Mouse (Mus musculus) liver, embryonic 12.5 days (tissue): ENCODE data around the gene Qars. TPM values are rescaled to one million over a fixed set of nuclear protein-coding genes. Genes with fewer than 3 reads are reported as not detected.

Experiments used
- ATAC-seq: fragments of 200-750 bp; cut with Nextera tagmentation; 2 replicates; pipeline ENCODE4 v1.8.0; 2017; ENCODE audit warnings: moderate number of reproducible peaks, mild to moderate bottlenecking, moderate library complexity
- H3K27ac ChIP-seq: fragments of 300-500 bp; sonication (generic); 2 replicates; pipeline ENCODE4 v1.5.1; 2016; ENCODE audit warnings: mild to moderate bottlenecking
- H3K27me3 ChIP-seq: fragments of 300-500 bp; sonication (generic); replicated peaks from 2 replicates; pipeline ENCODE4 v1.6.1; 2016; ENCODE audit warnings: mild to moderate bottlenecking, moderate library complexity
- H3K36me3 ChIP-seq: fragments of 300-500 bp; sonication (generic); 2 replicates; pipeline ENCODE4 v1.6.1; 2016; ENCODE audit warnings: mild to moderate bottlenecking, moderate library complexity
- H3K4me1 ChIP-seq: fragments of 300-500 bp; sonication (generic); 2 replicates; pipeline ENCODE4 v1.6.1; 2016
- H3K4me2 ChIP-seq: fragments of 300-500 bp; sonication (generic); 2 replicates; pipeline ENCODE4 v1.6.1; 2016; ENCODE audit warnings: mild to moderate bottlenecking, moderate library complexity
- H3K4me3 ChIP-seq: fragments of 300-500 bp; sonication (generic); 2 replicates; pipeline ENCODE4 v1.5.1; 2016; ENCODE audit warnings: mild to moderate bottlenecking, moderate library complexity
- H3K9ac ChIP-seq: fragments of 300-500 bp; sonication (generic); 2 replicates; pipeline ENCODE4 v1.6.1; 2016; ENCODE audit warnings: mild to moderate bottlenecking, moderate library complexity
- H3K9me3 ChIP-seq: fragments of 300-500 bp; sonication (generic); replicated peaks from 2 replicates; pipeline ENCODE4 v1.6.1; 2016; ENCODE audit warnings: mild to moderate bottlenecking, moderate library complexity
- WGBS: fragments of 180-500 bp; shearing (Covaris S2); methylation state at CpG from one replicate; pipeline ENCODE4 v1.1.7; 2016; ENCODE audit not compliant: insufficient replicate concordance; 5-methylcytosine and 5-hydroxymethylcytosine counted together
- polyA plus RNA-seq: library from polyadenylated mRNA; unstranded; fragments of >200 nt; fragmentation: Nextera tagmentation; extraction: Ambion mirVana; gene quantifications from 2 replicates; pipeline ENCODE4 v1.2.1, GENCODE M21; 2016

The Qars gene
- polyA plus RNA-seq = 74.4 and 79.9 TPM in 2 replicates

- Histone ChIP-seq H3K9me3 (no peaks in the 10 kb centered on the region), H3K36me3 (peaks cover 46% of the 10 kb centered on the region), H3K4me1 (peaks cover 22% of the 10 kb centered on the region), H3K27ac (peak within 1 kb of the TSS; percentile 85), H3K9ac (peak within 1 kb of the TSS; percentile 82), H3K4me2 (peak within 1 kb of the TSS; percentile 86), H3K27me3 (no peaks in the 10 kb centered on the region), H3K4me3 (peak within 1 kb of the TSS; percentile 83)
- ATAC-seq = peak; percentile 96
- WGBS = under 1% methylated on average over 37 of the region's 37 CpGs
These were observed at the start of gene Qars for GRCm38 (mm10) chr9:108507619-108508434. Gene Qars, plus strand, starts transcription at chr9:108507706.

GRCm38 (mm10) chr9:108459939-108460318 lies 47.6 kb upstream of the Qars start:
- Histone ChIP-seq H3K4me2 (peak overlapping the region; percentile 91), H3K9ac (0 out of 2 replicates have a peak overlapping the region, but pooled peaks have one; percentile 90), H3K4me3 (peak overlapping the region; percentile 84), H3K36me3 (peaks cover 27% of the 10 kb centered on the region), H3K9me3 (no peaks in the 10 kb centered on the region), H3K27me3 (no peaks in the 10 kb centered on the region), H3K4me1 (peaks cover 45% of the 10 kb centered on the region), H3K27ac (peak overlapping the region; percentile 84)
- ATAC-seq = 0 out of 2 replicates have a peak, but pooled peaks have one; percentile 13
- 91% methylated on average over 1 of the region's 1 CpGs for WGBS

- peak; percentile 79 for ATAC-seq
- H3K36me3 ChIP-seq = peaks cover 34% of the 10 kb centered on the region
- H3K9me3 ChIP-seq = no peaks in the 10 kb centered on the region
- no peaks in the 10 kb centered on the region for H3K27me3 ChIP-seq
- peak within 1 kb of the TSS; percentile 91 for H3K4me2 ChIP-seq
- peaks cover 42% of the 10 kb centered on the region for H3K4me1 ChIP-seq
- H3K27ac ChIP-seq = peak within 1 kb of the TSS; percentile 84
- H3K9ac ChIP-seq = peak within 1 kb of the TSS; percentile 90
- WGBS = under 1% methylated on average over 46 of the region's 52 CpGs
- H3K4me3 ChIP-seq = peak within 1 kb of the TSS; percentile 84
These were observed 47.0 kb upstream of the Qars start, which contains the start of gene Ccdc71 for GRCm38 (mm10) chr9:108460319-108461178. Gene Ccdc71, plus strand, starts transcription at chr9:108460527.

- Histone ChIP-seq H3K4me1 (peaks cover 36% of the 10 kb centered on the region), H3K4me2 (peak within 1 kb of the TSS; percentile 91), H3K4me3 (peak within 1 kb of the TSS; percentile 84), H3K9ac (peak within 1 kb of the TSS; percentile 90), H3K36me3 (peaks cover 39% of the 10 kb centered on the region), H3K27me3 (no peaks in the 10 kb centered on the region), H3K9me3 (no peaks in the 10 kb centered on the region), H3K27ac (peak within 1 kb of the TSS; percentile 84)
- ATAC-seq = no peak
- WGBS = 27% methylated on average over 11 of the region's 11 CpGs
These were observed 46.3 kb upstream of the Qars start, which contains the start of gene Klhdc8b for GRCm38 (mm10) chr9:108461181-108461631. Gene Klhdc8b, minus strand, starts transcription at chr9:108461581.

GRCm38 (mm10) chr9:108461675-108462074 lies 45.8 kb upstream of the Qars start:
- peaks cover 42% of the 10 kb centered on the region for H3K36me3 ChIP-seq
- WGBS = 84% methylated on average over 5 of the region's 5 CpGs
- peak overlapping the region; percentile 84 for H3K4me3 ChIP-seq
- no peak for ATAC-seq
- H3K27ac ChIP-seq = no peak overlapping the region
- H3K27me3 ChIP-seq = no peaks in the 10 kb centered on the region
- H3K4me2 ChIP-seq = peak overlapping the region; percentile 91
- peak overlapping the region; percentile 90 for H3K9ac ChIP-seq
- H3K4me1 ChIP-seq = peaks cover 31% of the 10 kb centered on the region
- H3K9me3 ChIP-seq = no peaks in the 10 kb centered on the region

- Histone ChIP-seq H3K27me3 (no peaks in the 10 kb centered on the region), H3K4me2 (peak overlapping the region; percentile 91; the same call in 1 of the 2 replicates), H3K9me3 (no peaks in the 10 kb centered on the region), H3K36me3 (peaks cover 46% of the 10 kb centered on the region), H3K27ac (no peak overlapping the region), H3K4me1 (peaks cover 29% of the 10 kb centered on the region), H3K9ac (no peak overlapping the region), H3K4me3 (0 out of 2 replicates have a peak overlapping the region, but pooled peaks have one; percentile 84)
- no peak for ATAC-seq
- 80% methylated on average over 10 of the region's 10 CpGs for WGBS
These were observed 45.3 kb upstream of the Qars start for GRCm38 (mm10) chr9:108462192-108462591.

GRCm38 (mm10) chr9:108463713-108464112 lies 43.8 kb upstream of the Qars start:
- Histone ChIP-seq H3K9ac (no peak overlapping the region), H3K9me3 (no peaks in the 10 kb centered on the region), H3K36me3 (peaks cover 47% of the 10 kb centered on the region), H3K4me3 (no peak overlapping the region), H3K27me3 (no peaks in the 10 kb centered on the region), H3K4me2 (no peak overlapping the region), H3K27ac (no peak overlapping the region), H3K4me1 (peaks cover 24% of the 10 kb centered on the region)
- 90% methylated on average over 9 of the region's 9 CpGs for WGBS
- ATAC-seq = no peak

- Histone ChIP-seq H3K9me3 (no peaks in the 10 kb centered on the region), H3K36me3 (peaks cover 47% of the 10 kb centered on the region), H3K9ac (no peak overlapping the region), H3K4me3 (no peak overlapping the region), H3K27ac (no peak overlapping the region), H3K4me2 (no peak overlapping the region), H3K4me1 (peaks cover 13% of the 10 kb centered on the region), H3K27me3 (no peaks in the 10 kb centered on the region)
- WGBS = 75% methylated on average over 2 of the region's 2 CpGs
- ATAC-seq = no peak
These were observed 41.3 kb upstream of the Qars start for GRCm38 (mm10) chr9:108466219-108466618.

GRCm38 (mm10) chr9:108469430-108469829 lies 38.1 kb upstream of the Qars start:
- Histone ChIP-seq H3K9ac (no peak overlapping the region), H3K4me1 (no peaks in the 10 kb centered on the region), H3K27ac (no peak overlapping the region), H3K27me3 (no peaks in the 10 kb centered on the region), H3K4me2 (no peak overlapping the region), H3K9me3 (no peaks in the 10 kb centered on the region), H3K36me3 (peaks cover 25% of the 10 kb centered on the region), H3K4me3 (no peak overlapping the region)
- WGBS = 62% methylated on average over 5 of the region's 5 CpGs
- ATAC-seq = no peak

- Histone ChIP-seq H3K4me3 (no peak overlapping the region), H3K27me3 (no peaks in the 10 kb centered on the region), H3K9me3 (no peaks in the 10 kb centered on the region), H3K4me1 (no peaks in the 10 kb centered on the region), H3K4me2 (no peak overlapping the region), H3K36me3 (peaks cover 21% of the 10 kb centered on the region), H3K27ac (no peak overlapping the region), H3K9ac (no peak overlapping the region)
- no peak for ATAC-seq
- WGBS = 54% methylated on average over 4 of the region's 4 CpGs
These were observed 37.7 kb upstream of the Qars start for GRCm38 (mm10) chr9:108469845-108470244.

- no peak overlapping the region for H3K27ac ChIP-seq
- H3K4me2 ChIP-seq = no peak overlapping the region
- H3K9me3 ChIP-seq = no peaks in the 10 kb centered on the region
- no peak for ATAC-seq
- no peak overlapping the region for H3K4me3 ChIP-seq
- H3K9ac ChIP-seq = no peak overlapping the region
- no peaks in the 10 kb centered on the region for H3K36me3 ChIP-seq
- peaks cover 20% of the 10 kb centered on the region for H3K27me3 ChIP-seq
- 42% methylated on average over 1 of the region's 1 CpGs for WGBS
- peaks cover 11% of the 10 kb centered on the region for H3K4me1 ChIP-seq
These were observed 33.0 kb upstream of the Qars start for GRCm38 (mm10) chr9:108474528-108474927.
